Mouse (Mus musculus): ENCODE measurements around the gene Ankle1. TPM values are rescaled to one million over a fixed set of nuclear protein-coding genes. Genes with fewer than 3 reads are reported as not detected.

Ankle1 gene
- 1 to 10 TPM; 1.7 to 2.1 TPM for total RNA-seq (2021)
- long read RNA-seq, experiment 1, partial matches to known transcripts = 1 of 4 reads
- long read RNA-seq, experiment 1, other reads (novel, unspliced or antisense) = 2 of 4 reads
- long read RNA-seq, experiment 2, partial matches to known transcripts = 1 of 5 reads
- long read RNA-seq, experiment 2, other reads (novel, unspliced or antisense) = 0 of 5 reads

- DNase-seq = peak; percentile 96
Measured at GRCm38 (mm10) chr8:71405401-71406098, at the start of gene Ankle1. Gene Ankle1, plus strand, starts transcription at chr8:71406010.

GRCm38 (mm10) chr8:71358026-71358425, 47.8 kb upstream of the Ankle1 start:
- DNase-seq = no peak

GRCm38 (mm10) chr8:71366771-71367528, 38.9 kb upstream of the Ankle1 start, which contains the start of gene Use1:
Gene Use1, plus strand, starts transcription at chr8:71366848.
- DNase-seq = peak; percentile 86

- no peak for DNase-seq
Measured at GRCm38 (mm10) chr8:71367529-71368176, 38.2 kb upstream of the Ankle1 start.

- DNase-seq = no peak
Measured at GRCm38 (mm10) chr8:71368366-71368765, 37.4 kb upstream of the Ankle1 start.

GRCm38 (mm10) chr8:71369040-71369718, 36.6 kb upstream of the Ankle1 start:
- no peak for DNase-seq

GRCm38 (mm10) chr8:71370711-71371235, 35.0 kb upstream of the Ankle1 start:
- DNase-seq = no peak

- peak; percentile 93 for DNase-seq
Measured at GRCm38 (mm10) chr8:71371236-71371848, 34.5 kb upstream of the Ankle1 start, which contains the start of gene Ocel1. Gene Ocel1, plus strand, starts transcription at chr8:71371298.

- no peak for DNase-seq
Measured at GRCm38 (mm10) chr8:71372427-71372826, 33.4 kb upstream of the Ankle1 start.

GRCm38 (mm10) chr8:71373000-71373399, 32.8 kb upstream of the Ankle1 start:
- no peak for DNase-seq

GRCm38 (mm10) chr8:71374616-71375206, 31.1 kb upstream of the Ankle1 start:
- no peak for DNase-seq

- peak; percentile 55 for DNase-seq
Measured at GRCm38 (mm10) chr8:71375581-71376422, 30.0 kb upstream of the Ankle1 start.

GRCm38 (mm10) chr8:71376423-71377030, 29.3 kb upstream of the Ankle1 start:
- DNase-seq = no peak

- no peak for DNase-seq
Measured at GRCm38 (mm10) chr8:71379008-71379407, 26.8 kb upstream of the Ankle1 start.

- no peak for DNase-seq
Measured at GRCm38 (mm10) chr8:71379512-71380075, 26.2 kb upstream of the Ankle1 start.

GRCm38 (mm10) chr8:71380178-71381171, 25.3 kb upstream of the Ankle1 start:
- no peak for DNase-seq

GRCm38 (mm10) chr8:71381421-71381970, 24.3 kb upstream of the Ankle1 start, which contains the start of gene Nr2f6:
Gene Nr2f6, minus strand, starts transcription at chr8:71381960.
- peak; percentile 77 for DNase-seq

Data from gastrocnemius, postnatal 10 days (tissue).